ENCODE assay signal across 8 mouse cellular contexts in the genomic region with DNA sequence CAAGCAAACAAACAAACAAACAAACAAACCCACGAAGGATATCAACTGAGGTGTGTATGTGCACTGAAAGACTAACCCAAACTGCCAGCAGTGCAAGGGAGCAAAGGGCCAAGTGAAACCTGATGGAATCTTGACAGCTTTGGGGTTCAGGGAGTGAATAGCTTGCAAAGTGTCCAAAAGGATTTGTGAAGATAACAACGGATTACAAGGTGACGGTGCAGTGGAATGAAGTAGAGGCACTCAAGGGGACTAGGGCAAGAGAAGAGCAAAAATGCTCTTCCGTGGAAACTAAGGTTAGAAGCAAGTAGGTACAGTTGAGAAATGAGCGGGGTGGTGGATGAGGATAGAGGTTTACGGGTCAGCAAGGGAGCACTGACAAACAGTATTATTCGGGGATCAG. TPM values are rescaled to one million over a fixed set of nuclear protein-coding genes. Genes with fewer than 3 reads are reported as not detected.
DNase-seq lines count a peak whose midpoint lies in the region; ATAC-seq and TF ChIP-seq lines count a peak whose summit lies in the region.

No protein-coding gene starts in this region.

- DNase-seq in kidney, adult 8-10 months = no peak
- peak; percentile 43 for DNase-seq in MEL (ENCODE audit: low read depth, low spot score)
- DNase-seq in limb, embryonic 11.5 days (ENCODE audit: low spot score) = no peak
- DNase-seq in layer of hippocampus, postnatal 36 days = no peak
- no peak for DNase-seq in left cerebral cortex, postnatal 25 days (ENCODE audit: low spot score in 2 of 2)

- H3K4me3 ChIP-seq in kidney, embryonic 15.5 days (replicated peaks) = peak overlapping the region; percentile 79
- H3K4me3 ChIP-seq in MEL (ENCODE audit: control insufficient read depth in 1 of 2, insufficient read depth in 1 of 2, low read depth in 2 of 2, low read length in 2 of 2) = peak overlapping the region; percentile 69 to 99
- H3K4me3 ChIP-seq in embryonic fibroblast, embryonic 13.5 days (ENCODE audit: insufficient read depth, low read length) = peak overlapping the region; percentile 99
- H3K4me3 ChIP-seq in limb, embryonic 11.5 days (ENCODE audit: low read depth, low read length) = peak overlapping the region; percentile 82
- H3K4me3 ChIP-seq in neural tube, embryonic 14.5 days (ENCODE audit: low read depth, low read length) = peak overlapping the region; percentile 95

- TF ChIP-seq CTCF in MEL (IDR thresholded peaks at IDR 0.05 in 2 of 3, conservative IDR thresholded peaks at IDR 0.05 in 1 of 3; ENCODE audit: control insufficient read depth in 1 of 3, insufficient read depth in 1 of 3, low read depth in 2 of 3, low read length in 3 of 3, poor library complexity in 1 of 3, severe bottlenecking in 1 of 3) = no peak
- TF ChIP-seq CTCF in embryonic fibroblast, embryonic 13.5 days (IDR thresholded peaks at IDR 0.05; ENCODE audit: borderline replicate concordance, insufficient read depth, low read length) = no peak

- TF ChIP-seq POLR2A in MEL (IDR thresholded peaks at IDR 0.05; ENCODE audit: control insufficient read depth in 1 of 2, insufficient read depth in 1 of 2, low read depth in 1 of 2, low read length in 2 of 2, poor library complexity in 1 of 2) = no peak
- no peak for TF ChIP-seq POLR2A in embryonic fibroblast, embryonic 13.5 days (IDR thresholded peaks at IDR 0.05; ENCODE audit: low read depth, low read length)

- H3K4me1 ChIP-seq in kidney, embryonic 15.5 days = peaks cover 28% of the 10 kb centered on the region
- peaks cover 0 to 7% of the 10 kb centered on the region in 2 experiments; a peak in 3 of 4 replicates for H3K4me1 ChIP-seq in MEL (ENCODE audit: control insufficient read depth in 1 of 2, insufficient read depth in 2 of 2, low read length in 2 of 2)
- peaks cover 9% of the 10 kb centered on the region; the same call in 1 of the 2 replicates for H3K4me1 ChIP-seq in embryonic fibroblast, embryonic 13.5 days (ENCODE audit: control insufficient read depth, insufficient read depth, low read length)
- H3K4me1 ChIP-seq in limb, embryonic 11.5 days (ENCODE audit: control insufficient read depth, insufficient read depth, low read length) = peaks cover 10% of the 10 kb centered on the region
- peaks cover 23% of the 10 kb centered on the region for H3K4me1 ChIP-seq in neural tube, embryonic 14.5 days (ENCODE audit: control insufficient read depth, insufficient read depth, low read length)

- no peaks in the 10 kb centered on the region for H3K36me3 ChIP-seq in kidney, embryonic 15.5 days
- H3K36me3 ChIP-seq in MEL (ENCODE audit: control insufficient read depth in 1 of 2, insufficient read depth in 2 of 2, low read length in 2 of 2) = peaks cover 0 to 10% of the 10 kb centered on the region in 2 experiments; a peak in 2 of 4 replicates
- no peaks in the 10 kb centered on the region for H3K36me3 ChIP-seq in limb, embryonic 11.5 days (ENCODE audit: control insufficient read depth, insufficient read depth, low read length)
- H3K36me3 ChIP-seq in neural tube, embryonic 14.5 days (ENCODE audit: control insufficient read depth, insufficient read depth, low read length) = no peaks in the 10 kb centered on the region

- H3K9me3 ChIP-seq in kidney, embryonic 15.5 days (replicated peaks) = no peaks in the 10 kb centered on the region
- H3K9me3 ChIP-seq in MEL (replicated peaks; ENCODE audit: insufficient read depth, low read length) = no peaks in the 10 kb centered on the region
- no peaks in the 10 kb centered on the region for H3K9me3 ChIP-seq in limb, embryonic 11.5 days (ENCODE audit: control insufficient read depth, low read length)
- H3K9me3 ChIP-seq in neural tube, embryonic 14.5 days (ENCODE audit: control insufficient read depth, low read length) = no peaks in the 10 kb centered on the region

- TF ChIP-seq EP300 in MEL (IDR thresholded peaks at IDR 0.05; ENCODE audit: low read depth in 1 of 2, low read length in 2 of 2) = no peak

- peaks cover 34% of the 10 kb centered on the region for H3K79me2 ChIP-seq in MEL (ENCODE audit: control insufficient read depth, insufficient read depth, low read length, poor library complexity)

- no peak for TF ChIP-seq RAD21 in MEL (IDR thresholded peaks at IDR 0.05; ENCODE audit: low read depth, low read length)

- H3K27me3 ChIP-seq in kidney, embryonic 15.5 days = no peaks in the 10 kb centered on the region
- H3K27me3 ChIP-seq in MEL (ENCODE audit: control insufficient read depth in 1 of 2, insufficient read depth in 2 of 2, low read length in 2 of 2) = no peaks in the 10 kb centered on the region
- H3K27me3 ChIP-seq in limb, embryonic 11.5 days (ENCODE audit: control insufficient read depth, insufficient read depth, low read length) = no peaks in the 10 kb centered on the region
- no peaks in the 10 kb centered on the region for H3K27me3 ChIP-seq in neural tube, embryonic 14.5 days (ENCODE audit: control insufficient read depth, insufficient read depth, low read length)

- H3K4me2 ChIP-seq in kidney, embryonic 15.5 days = peak overlapping the region; percentile 71
- peak overlapping the region; percentile 82 for H3K4me2 ChIP-seq in limb, embryonic 11.5 days (ENCODE audit: low read depth, severe bottlenecking)
- peak overlapping the region; percentile 85 for H3K4me2 ChIP-seq in neural tube, embryonic 14.5 days (ENCODE audit: low read depth, low read length)

- 2% methylated on average over 7 of the region's 7 CpGs for WGBS in kidney, embryonic 15.5 days
- 3% methylated on average over 7 of the region's 7 CpGs for WGBS in limb, embryonic 11.5 days
- WGBS in neural tube, embryonic 14.5 days = 3% methylated on average over 7 of the region's 7 CpGs

- intact Hi-C loops in left cerebral cortex, postnatal 25 days (cut with DNase I) = loop anchor here (2.0 kb wide), 1 partner anchor 59 kb away; no protein-coding TSS in a partner anchor

- H3K27ac ChIP-seq in kidney, embryonic 15.5 days = no peak overlapping the region
- H3K27ac ChIP-seq in MEL (ENCODE audit: control insufficient read depth, low read depth, low read length) = no peak overlapping the region
- no peak overlapping the region for H3K27ac ChIP-seq in embryonic fibroblast, embryonic 13.5 days (ENCODE audit: insufficient read depth, low read length)
- no peak overlapping the region for H3K27ac ChIP-seq in limb, embryonic 11.5 days (replicated peaks; ENCODE audit: low read depth, low read length)
- no peak overlapping the region for H3K27ac ChIP-seq in neural tube, embryonic 14.5 days (ENCODE audit: low read depth, low read length)

- no peak for ATAC-seq in kidney, embryonic 15.5 days (replicated peaks; ENCODE audit: low FRiP score)
- no peak for ATAC-seq in limb, embryonic 11.5 days (ENCODE audit: insufficient number of reproducible peaks, low FRiP score, low TSS enrichment, low read depth)
- ATAC-seq in neural tube, embryonic 14.5 days (ENCODE audit: low read depth) = no peak

- peak overlapping the region; percentile 81 for H3K9ac ChIP-seq in kidney, embryonic 15.5 days
- peak overlapping the region; percentile 89 for H3K9ac ChIP-seq in MEL (ENCODE audit: control insufficient read depth, low read depth, low read length, poor library complexity, severe bottlenecking)
- H3K9ac ChIP-seq in limb, embryonic 11.5 days (ENCODE audit: low read length) = peak overlapping the region; percentile 84
- H3K9ac ChIP-seq in neural tube, embryonic 14.5 days (replicated peaks; ENCODE audit: low read depth, low read length) = peak overlapping the region; percentile 96

TF ChIP-seq in MEL, 35 proteins besides CTCF, POLR2A, EP300 and RAD21:
- TF ChIP-seq MAZ (IDR thresholded peaks at IDR 0.05; ENCODE audit: low read depth, low read length) = no peak
- TF ChIP-seq MEF2A (IDR thresholded peaks at IDR 0.05; ENCODE audit: extremely low read depth, insufficient replicate concordance, low read depth, low read length, poor library complexity, severe bottlenecking) = no peak
- TF ChIP-seq TCF12 (IDR thresholded peaks at IDR 0.05; ENCODE audit: low read depth, low read length) = no peak
- no peak for TF ChIP-seq TBP (IDR thresholded peaks at IDR 0.05; ENCODE audit: low read depth, low read length)
- TF ChIP-seq ZKSCAN1 (IDR thresholded peaks at IDR 0.05; ENCODE audit: low read depth, low read length) = no peak
- no peak for TF ChIP-seq USF2 (IDR thresholded peaks at IDR 0.05; ENCODE audit: borderline replicate concordance in 1 of 2, insufficient read depth in 1 of 2, low read depth in 1 of 2, low read length in 2 of 2)
- TF ChIP-seq SMC3 (IDR thresholded peaks at IDR 0.05; ENCODE audit: low read depth, low read length) = no peak
- no peak for TF ChIP-seq MYC (IDR thresholded peaks at IDR 0.05; ENCODE audit: low read depth, low read length)
- TF ChIP-seq POLR2AphosphoS2 (IDR thresholded peaks at IDR 0.05; ENCODE audit: low read length) = no peak
- TF ChIP-seq ETS1 (IDR thresholded peaks at IDR 0.05; ENCODE audit: low read depth, low read length) = no peak
- TF ChIP-seq UBTF (IDR thresholded peaks at IDR 0.05; ENCODE audit: borderline replicate concordance, insufficient read depth, low read depth, low read length) = no peak
- TF ChIP-seq NRF1 (IDR thresholded peaks at IDR 0.05; ENCODE audit: insufficient read depth, low read depth, low read length, poor library complexity, severe bottlenecking) = no peak

RNA-seq across cellular contexts. Expression of a gene that starts 1.2 kb away (rescaled TPM):
- 16.3 and 17.3 TPM in 2 replicates for polyA plus RNA-seq in kidney, embryonic 15.5 days (2015; fragmentation: Nextera tagmentation; extraction: Ambion mirVana)
- 6.3 and 7.6 TPM in 2 replicates for total RNA-seq in MEL (2012; rRNA removed)
- polyA plus RNA-seq in MEL (2012; ENCODE audit: insufficient read depth in 1 of 2, insufficient read length in 2 of 2, low read depth in 1 of 2, low replicate concordance in 2 of 2, missing spikeins in 1 of 2) = 1 to 10 TPM in 1 of 2 experiments, not detected in 1; 8.4 TPM
- polyA plus RNA-seq in embryonic fibroblast, embryonic 13.5 days (2011; ENCODE audit: insufficient read length, low read depth, missing spikeins) = 38.5 and 49.3 TPM in 2 replicates
- 17.2 and 19.5 TPM in 2 replicates for polyA plus RNA-seq in limb, embryonic 11.5 days (2014; fragmentation: Nextera tagmentation; extraction: Ambion mirVana)
- polyA plus RNA-seq in neural tube, embryonic 14.5 days (2014; fragmentation: Nextera tagmentation; extraction: Ambion mirVana) = 32.8 TPM in 2 replicates
- total RNA-seq in layer of hippocampus, postnatal 36 days (2021) = 100 to 1,000 TPM; 118 to 131 TPM
- total RNA-seq in left cerebral cortex, postnatal 25 days (2021) = 100 to 1,000 TPM; 111 TPM
